Mouse (Mus musculus) gastrocnemius, adult 2 months (tissue): ENCODE measurements around the gene Cd36. TPM values are rescaled to one million over a fixed set of nuclear protein-coding genes. Genes with fewer than 3 reads are reported as not detected.

ENCODE experiments used
- DNase-seq: peaks from one replicate; pipeline ENCODE4 v3.0.0; 2022
- H3K27ac ChIP-seq: fragments of 200-600 bp; 2 replicates; pipeline ENCODE4 v1.8.1; 2022; ENCODE audit warnings: mild to moderate bottlenecking
- H3K4me3 ChIP-seq: fragments of 200-600 bp; 2 replicates; pipeline ENCODE4 v1.8.1; 2022; ENCODE audit warnings: mild to moderate bottlenecking, moderate library complexity
- CTCF ChIP-seq: fragments of 200-600 bp; IDR thresholded peaks from 2 replicates; pipeline ENCODE4 v1.8.1; 2022; ENCODE audit warnings: antibody characterized with exemption, mild to moderate bottlenecking, moderate library complexity
- intact Hi-C: fragments of 180-260 bp; cut with DNase I; formaldehyde crosslinking; loops from one replicate; pipeline ENCODE4 v1.15.1; 2025
- total RNA-seq, 2 experiments: library from RNA; stranded (reverse); gene quantifications; 2 replicates each; pipeline ENCODE4 v1.2.3; 2021

Gene Cd36
- total RNA-seq, 2 experiments from 2014 or later, result 237 to 443 TPM

DNA sequence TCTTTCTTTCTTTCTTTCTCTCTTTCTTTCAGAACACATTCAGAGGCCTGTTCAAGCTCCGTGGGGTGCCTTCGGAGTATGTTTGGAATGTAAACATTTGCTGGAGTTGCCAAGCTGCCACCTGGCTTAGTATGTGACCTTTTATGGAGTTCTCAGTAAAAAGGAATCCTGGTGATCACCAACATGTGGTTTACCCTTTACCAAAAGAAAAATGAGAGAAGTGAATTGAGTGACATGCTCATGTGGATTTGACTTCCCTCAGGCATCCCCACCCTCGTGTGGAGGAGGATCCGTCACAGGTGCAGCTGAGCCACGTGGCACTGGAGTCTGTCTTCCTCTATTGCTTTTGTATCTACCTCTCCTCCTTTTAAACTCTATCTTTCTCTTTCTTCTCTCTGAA lies 141.5 kb downstream of the Cd36 start:
- H3K27ac ChIP-seq, result no peak overlapping the region
- intact Hi-C loops, result no loop called here
- no peak for TF ChIP-seq CTCF
- no peak overlapping the region for H3K4me3 ChIP-seq
- DNase-seq, result no peak

GRCm38 (mm10) chr5:17746520-17746919 lies 142.1 kb downstream of the Cd36 start:
- Histone ChIP-seq H3K4me3 (no peak overlapping the region), H3K27ac (no peak overlapping the region)
- TF ChIP-seq CTCF, result no peak
- intact Hi-C loops, result no loop called here
- DNase-seq, result no peak

DNA sequence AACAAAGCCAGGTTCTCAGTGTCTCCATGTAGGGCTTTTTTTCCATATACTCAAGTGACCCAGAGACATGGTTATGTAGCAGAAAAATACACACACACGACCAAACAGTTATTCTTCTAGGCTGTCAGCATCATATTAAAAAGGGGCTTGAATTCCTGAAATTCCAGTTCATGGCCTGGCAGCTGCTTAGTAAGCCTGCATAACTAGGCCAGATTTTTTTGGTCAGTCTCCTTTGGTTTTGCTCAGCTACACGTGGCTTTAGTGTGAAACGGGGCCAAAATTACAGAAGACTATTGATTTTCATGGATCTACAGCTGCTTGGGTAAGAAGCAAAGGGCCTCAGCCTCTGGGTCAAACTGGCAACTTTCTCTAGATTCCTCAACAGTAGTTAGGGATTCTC lies 148.8 kb downstream of the Cd36 start:
- no peak for TF ChIP-seq CTCF
- Histone ChIP-seq H3K4me3 (no peak overlapping the region), H3K27ac (no peak overlapping the region)
- no peak for DNase-seq
- intact Hi-C loops, result no loop called here

Other genes with a start within 250 kb of the Cd36 start
- gene Gnat3, start 73.7 kb upstream of the Cd36 start, total RNA-seq, result under 1 TPM in 1 of 2 experiments, not detected in 1; 0.17 TPM